Mouse (Mus musculus): ENCODE measurements at regions not wholly inside any gene's neighbourhood (a gene's known extent, or its start where the extent isn't known, plus 50 kb on each side); places are given as distances from the start of the nearest gene placed in this dataset.

GRCm38 (mm10) chr11:18581078-18581800 lies 437.5 kb downstream of the Meis1 start:
- no peak for DNase-seq

- no peak for DNase-seq
Measured at GRCm38 (mm10) chr11:18571557-18572209, 447.1 kb downstream of the Meis1 start.

GRCm38 (mm10) chr11:18563011-18563410 lies 455.8 kb downstream of the Meis1 start:
- DNase-seq = no peak

DNA sequence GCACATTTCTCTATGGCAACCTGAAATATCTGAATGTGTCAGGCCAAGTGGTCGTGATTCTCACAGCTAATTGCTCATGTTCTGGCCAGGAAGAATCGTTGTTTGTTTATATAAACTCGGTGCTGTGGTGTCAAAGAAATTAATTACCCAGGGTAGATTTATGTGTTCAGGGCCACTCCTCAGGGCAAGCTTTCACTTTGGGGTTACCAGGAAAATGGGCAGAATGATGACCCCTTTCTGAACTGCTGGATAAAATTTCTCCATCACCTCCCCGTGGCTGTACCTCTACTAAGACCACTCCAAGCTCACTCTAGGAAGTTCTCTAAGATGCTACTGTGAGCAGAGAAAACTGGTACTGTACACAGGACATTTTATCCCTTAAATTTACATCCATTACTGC lies 460.1 kb downstream of the Meis1 start:
- no peak for DNase-seq

GRCm38 (mm10) chr11:18535592-18535857 lies 483.3 kb downstream of the Meis1 start:
- no peak for DNase-seq

GRCm38 (mm10) chr11:18534807-18535591 lies 483.8 kb downstream of the Meis1 start:
- no peak for DNase-seq

- DNase-seq = peak; percentile 2
Measured at GRCm38 (mm10) chr11:18531264-18532110, 487.3 kb downstream of the Meis1 start.

DNA sequence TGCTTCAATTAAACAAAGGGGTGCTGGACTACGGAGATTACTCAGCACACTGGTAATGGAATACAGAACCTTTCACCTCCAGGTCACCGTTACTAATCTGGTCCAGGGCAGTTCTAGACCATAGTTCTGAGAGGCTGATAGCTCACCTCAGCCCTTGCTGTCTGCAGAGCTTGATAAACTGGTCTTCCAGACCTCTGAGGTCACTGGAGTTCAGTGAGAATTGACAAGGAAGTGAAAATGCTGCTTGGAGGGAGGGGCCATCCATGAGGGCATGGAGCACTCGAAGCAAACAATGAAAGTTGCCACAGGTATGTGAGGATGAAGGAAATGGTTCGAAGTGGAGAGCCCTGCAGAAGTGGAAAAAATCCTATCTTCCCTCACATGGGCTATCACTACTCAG lies 490.2 kb downstream of the Meis1 start:
- DNase-seq = no peak

GRCm38 (mm10) chr11:18495108-18495757 lies 523.6 kb downstream of the Meis1 start:
- no peak for DNase-seq

GRCm38 (mm10) chr11:18493981-18494380 lies 524.8 kb downstream of the Meis1 start:
- DNase-seq = no peak

DNA sequence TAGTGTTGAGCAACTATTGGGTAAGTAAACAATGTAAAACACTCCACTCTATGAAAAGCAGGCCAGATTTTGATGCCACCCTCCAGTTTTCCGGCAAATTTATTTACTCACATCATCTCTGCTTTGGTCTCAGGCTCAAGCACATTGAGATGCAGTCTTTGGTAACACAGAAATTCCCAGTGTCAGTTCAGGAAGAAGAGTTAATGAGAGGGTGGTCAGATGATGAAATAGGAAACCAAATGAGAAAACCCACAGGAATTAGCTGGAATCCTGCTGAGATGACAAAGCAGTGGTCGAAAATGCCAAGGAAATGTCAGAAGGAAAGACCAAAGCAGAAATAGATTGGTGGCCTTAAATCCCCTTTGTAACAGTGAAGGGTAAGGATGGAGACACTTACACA lies 525.7 kb downstream of the Meis1 start:
- no peak for DNase-seq

GRCm38 (mm10) chr11:18489517-18490256 lies 529.1 kb downstream of the Meis1 start:
- DNase-seq = no peak

DNA sequence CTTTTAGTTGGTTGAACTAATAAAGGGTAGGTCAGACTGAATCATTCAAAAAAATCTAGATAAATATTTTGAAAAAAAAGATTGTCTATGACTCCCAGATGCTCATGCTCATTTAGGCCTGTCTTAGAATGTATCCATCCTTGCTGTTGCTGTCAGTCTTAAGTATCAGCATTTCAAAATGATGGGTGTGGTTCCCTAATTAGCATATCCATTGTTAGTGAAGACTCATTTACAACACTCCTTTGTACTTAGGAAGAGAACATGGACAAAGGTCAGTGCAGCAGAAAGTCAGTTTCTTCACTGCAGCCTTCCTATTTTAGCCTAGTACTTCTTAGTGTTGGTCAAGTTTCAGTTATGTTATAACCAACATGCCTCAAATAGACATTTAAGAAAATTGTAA lies 525.2 kb upstream of the Etaa1 start:
- DNase-seq = no peak

GRCm38 (mm10) chr11:18451271-18451670 lies 497.6 kb upstream of the Etaa1 start:
- DNase-seq = no peak

DNA sequence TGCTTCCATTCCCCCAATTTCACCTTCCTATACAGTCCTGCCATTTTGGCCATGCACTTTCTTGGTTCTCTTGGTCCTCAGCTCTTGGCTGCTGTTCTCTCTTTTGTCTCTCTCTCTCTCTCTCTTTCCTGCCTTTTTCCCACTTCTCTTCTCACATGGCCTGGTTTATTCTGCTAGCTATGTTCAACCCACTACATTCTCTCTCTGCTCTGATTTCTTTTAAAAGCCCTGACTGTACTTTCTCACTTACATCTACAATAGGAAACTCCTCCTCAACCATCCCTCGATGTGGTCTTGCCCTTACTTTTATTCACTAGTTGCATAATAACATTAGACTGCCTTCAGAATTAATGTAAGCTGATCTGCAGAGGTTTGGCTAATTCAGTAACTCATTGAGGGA lies 495.2 kb upstream of the Etaa1 start:
- DNase-seq = no peak

DNA sequence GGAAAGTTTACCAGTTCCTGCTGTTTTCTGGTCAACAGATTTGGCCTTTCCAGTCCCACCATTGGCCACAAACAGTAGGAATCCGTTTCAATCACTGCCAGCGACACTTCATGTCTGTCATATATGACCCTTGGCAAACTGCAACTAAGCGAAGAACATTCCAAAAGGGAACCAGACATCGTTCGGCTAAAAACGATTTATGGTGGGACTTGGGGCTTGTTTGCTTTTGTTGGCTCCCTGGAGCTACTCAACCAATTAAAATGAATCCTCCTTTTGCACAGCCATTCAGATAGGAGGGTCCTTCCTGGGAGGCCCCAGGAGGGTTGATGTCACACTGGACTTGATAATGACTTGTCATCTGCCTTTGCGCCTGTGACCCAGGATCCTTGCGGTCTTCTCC lies 490.9 kb upstream of the Etaa1 start:
- DNase-seq = no peak

GRCm38 (mm10) chr11:18444101-18444500 lies 490.4 kb upstream of the Etaa1 start:
- DNase-seq = no peak

DNA sequence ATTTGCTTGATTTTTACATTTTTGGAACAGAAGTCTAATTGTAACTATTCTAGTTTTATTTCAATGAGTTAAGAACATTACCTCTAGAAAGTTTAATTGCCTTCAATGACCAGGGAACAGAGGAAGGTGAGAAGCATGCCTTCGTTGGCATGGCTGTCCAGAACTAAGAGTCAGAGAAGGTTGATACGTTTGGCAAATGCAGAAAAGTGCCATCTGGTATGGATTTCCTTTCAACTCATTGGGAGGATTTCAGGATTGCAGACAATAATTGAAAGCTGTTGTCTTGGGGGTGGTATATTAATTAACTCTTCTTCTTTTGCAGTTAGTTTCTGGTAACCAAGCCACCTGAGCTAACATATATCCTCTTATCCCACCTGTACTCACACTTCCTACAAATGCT lies 489.5 kb upstream of the Etaa1 start:
- DNase-seq = no peak

- peak; percentile 16 for DNase-seq
Measured at GRCm38 (mm10) chr11:18437834-18438611, 484.3 kb upstream of the Etaa1 start.

- DNase-seq = no peak
Measured at GRCm38 (mm10) chr11:18421076-18421475, 467.4 kb upstream of the Etaa1 start.

DNA sequence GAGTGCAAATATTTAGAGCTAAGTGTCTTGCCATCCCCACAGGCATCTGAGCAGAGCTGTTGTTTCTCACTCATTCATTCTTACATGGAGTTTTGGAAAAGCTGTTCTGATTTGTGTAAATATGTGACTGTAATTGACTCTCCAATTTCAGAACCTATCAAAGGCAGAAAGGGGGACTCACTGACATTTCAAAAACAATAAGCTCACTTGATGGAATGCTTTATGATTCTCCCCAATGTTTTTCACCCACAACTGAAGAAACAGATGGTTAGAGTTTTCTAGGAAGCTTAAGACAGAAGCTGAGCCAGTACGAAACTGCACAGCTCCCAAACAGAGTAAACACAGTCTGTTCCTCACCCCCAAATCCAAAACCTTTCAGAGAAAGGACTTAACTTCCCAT lies 460.1 kb upstream of the Etaa1 start:
- DNase-seq = no peak
